Mouse (Mus musculus): ENCODE data around the gene Fbxl8. TPM values are rescaled to one million over a fixed set of nuclear protein-coding genes. Genes with fewer than 3 reads are reported as not detected.

Fbxl8 gene
- total RNA-seq, 2 experiments from 2014 or later, result 1.0 to 1.1 TPM

GRCm38 (mm10) chr8:105299962-105300361, 35.5 kb downstream of the Fbxl8 start:
- no peak for DNase-seq (ENCODE audit: low spot score in 2 of 2)

DNA sequence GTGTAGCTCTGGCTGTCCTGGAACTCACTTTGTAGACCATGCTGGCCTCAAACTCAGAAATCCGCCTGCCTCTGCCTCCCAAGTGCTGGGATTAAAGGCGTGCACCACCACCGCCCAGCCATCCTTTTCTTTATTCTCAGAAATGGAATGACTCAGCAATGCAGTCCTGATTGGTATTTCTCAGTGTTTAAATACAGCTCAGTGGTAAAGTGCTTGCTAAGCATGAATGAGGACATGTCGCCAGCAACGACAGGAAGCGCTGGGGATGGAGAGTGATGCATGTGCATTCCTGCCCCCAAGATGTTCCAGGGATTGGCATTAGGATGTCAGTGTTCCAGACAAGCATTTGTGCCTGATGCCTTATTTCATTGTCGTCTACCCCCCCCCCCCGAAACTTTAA, 38.9 kb downstream of the Fbxl8 start:
- no peak for DNase-seq (ENCODE audit: low spot score in 2 of 2)

- no peak for DNase-seq (ENCODE audit: low spot score in 2 of 2)
Observed at GRCm38 (mm10) chr8:105303874-105304273, 39.4 kb downstream of the Fbxl8 start.

DNA sequence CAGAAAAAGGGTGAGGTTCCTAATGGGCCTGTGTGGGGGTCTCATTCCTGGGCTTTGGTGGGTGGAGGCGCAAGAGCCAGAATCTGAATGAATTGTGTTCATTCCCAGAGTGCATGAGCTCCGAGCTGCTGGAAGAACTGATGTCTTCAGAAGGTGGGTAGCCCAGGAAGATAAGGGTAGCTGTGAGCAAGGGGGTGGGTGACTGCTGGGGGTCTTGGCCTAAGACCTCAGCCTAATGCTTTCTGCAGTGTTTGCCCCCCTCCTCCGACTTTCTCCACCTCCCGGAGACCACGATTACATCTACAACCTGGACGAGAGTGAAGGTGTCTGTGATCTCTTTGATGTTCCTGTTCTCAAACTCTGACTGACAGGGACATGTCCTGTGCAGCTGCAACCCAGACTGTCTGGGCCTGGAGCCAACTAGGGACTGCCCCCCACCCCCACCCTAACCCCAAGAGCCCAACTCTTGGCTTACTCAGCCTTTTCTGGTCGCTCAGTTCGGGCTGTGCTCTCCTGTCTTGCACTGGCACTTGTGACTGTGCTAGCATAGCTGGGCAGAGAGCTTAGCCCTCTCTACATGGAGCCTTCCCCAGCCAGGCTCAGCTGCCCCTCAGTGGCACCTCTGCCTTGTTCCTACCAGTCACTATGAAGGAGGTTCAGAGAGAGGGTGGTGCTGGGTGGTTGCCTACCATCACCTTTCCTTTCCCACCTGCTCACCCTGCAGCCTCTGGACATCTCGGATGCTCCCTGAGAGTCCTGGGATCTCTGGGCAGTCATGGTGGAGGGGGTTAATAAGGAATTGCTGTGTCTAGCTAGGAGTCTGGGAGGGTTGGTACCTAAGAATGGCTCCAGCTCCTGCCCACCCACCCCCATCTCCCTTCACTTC, 40.1 kb downstream of the Fbxl8 start:
- DNase-seq (ENCODE audit: low spot score in 2 of 2), result no peak

DNA sequence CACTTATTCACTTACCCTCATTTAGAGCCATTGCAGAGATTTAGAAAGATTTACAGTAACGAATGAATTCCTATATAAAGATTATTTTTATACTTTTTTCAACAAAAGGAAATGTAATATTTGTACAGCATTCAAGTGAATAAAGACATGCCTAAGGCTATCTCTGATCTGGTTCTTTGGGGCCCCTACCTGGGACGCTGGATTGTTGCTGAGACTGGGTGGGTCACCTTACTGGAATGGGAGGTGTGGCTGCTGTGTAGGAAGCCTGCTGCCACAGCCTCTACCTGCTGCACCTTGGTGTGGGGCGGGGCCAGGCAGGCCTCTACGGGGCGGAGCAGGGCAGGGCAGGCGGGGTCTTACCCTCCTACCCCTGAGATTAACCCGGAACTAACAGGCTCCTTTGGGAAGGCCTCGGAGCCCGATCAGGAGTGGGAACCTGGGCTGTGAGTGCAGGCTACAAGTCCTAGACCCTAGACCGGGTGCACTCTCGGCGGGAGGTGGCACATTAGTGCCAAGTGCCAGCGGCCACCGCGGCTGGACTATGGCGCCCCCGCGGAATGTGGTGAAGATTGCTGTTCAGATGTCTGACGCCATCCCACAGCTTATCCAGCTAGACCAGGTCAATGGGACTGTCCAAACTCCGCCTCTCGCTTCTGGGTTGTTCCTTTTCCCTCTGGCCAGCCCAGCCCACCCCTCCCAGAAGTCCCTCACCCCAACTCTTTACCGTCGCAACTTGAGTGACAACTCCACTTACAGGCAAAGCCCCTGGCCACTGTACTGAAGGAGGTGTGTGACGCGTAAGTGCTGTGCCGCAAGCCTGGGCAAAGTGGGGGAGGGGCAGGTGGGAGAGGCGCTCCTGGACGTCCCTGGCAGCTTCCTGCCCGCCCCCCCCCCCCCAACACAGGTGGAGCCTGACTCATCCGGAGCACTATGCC, 41.0 kb downstream of the Fbxl8 start, which contains the start of gene Elmo3:
Elmo3 (plus strand) TSS at position 391 of the 935 bp plus-strand sequence.
- peak; percentile 43 to 46 for DNase-seq (ENCODE audit: low spot score in 2 of 2)

GRCm38 (mm10) chr8:105306146-105306691, 41.8 kb downstream of the Fbxl8 start:
- DNase-seq (ENCODE audit: low spot score in 2 of 2), result no peak

DNA sequence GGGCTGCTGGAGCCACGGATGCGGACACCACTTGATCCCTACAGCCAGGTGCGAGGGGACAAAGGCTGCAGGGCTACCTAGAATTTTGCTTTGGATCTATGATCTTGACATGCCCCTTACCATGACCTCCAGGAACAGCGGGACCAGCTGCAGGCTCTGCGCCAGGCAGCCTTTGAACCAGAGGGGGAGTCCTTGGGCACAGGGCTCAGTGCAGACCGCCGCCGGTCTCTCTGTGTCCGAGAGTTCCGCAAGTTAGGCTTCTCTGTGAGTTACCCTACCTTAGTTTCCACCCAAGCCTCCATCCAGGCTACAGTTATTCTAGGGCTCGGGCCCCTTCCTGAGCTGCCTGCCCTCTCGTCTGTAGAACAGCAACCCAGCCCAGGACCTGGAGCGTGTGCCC, 43.2 kb downstream of the Fbxl8 start:
- DNase-seq (ENCODE audit: low spot score in 2 of 2), result no peak

DNA sequence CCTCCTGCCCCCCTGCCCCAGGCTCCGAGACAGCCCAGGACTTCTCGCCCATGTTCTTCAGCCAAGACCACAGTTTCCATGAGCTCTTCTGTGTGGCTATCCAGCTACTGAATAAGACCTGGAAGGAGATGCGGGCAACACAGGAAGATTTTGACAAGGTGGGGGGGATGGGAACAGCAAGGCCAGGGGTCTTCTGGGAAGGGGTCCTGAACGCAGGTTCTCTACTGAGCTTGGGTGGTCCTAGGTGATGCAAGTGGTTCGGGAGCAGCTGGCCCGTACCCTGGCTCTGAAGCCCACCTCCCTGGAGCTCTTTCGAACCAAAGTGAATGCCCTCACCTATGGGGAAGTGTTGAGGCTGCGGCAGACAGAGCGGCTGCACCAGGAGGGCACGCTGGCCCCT, 44.0 kb downstream of the Fbxl8 start:
- no peak for DNase-seq (ENCODE audit: low spot score in 2 of 2)

DNA sequence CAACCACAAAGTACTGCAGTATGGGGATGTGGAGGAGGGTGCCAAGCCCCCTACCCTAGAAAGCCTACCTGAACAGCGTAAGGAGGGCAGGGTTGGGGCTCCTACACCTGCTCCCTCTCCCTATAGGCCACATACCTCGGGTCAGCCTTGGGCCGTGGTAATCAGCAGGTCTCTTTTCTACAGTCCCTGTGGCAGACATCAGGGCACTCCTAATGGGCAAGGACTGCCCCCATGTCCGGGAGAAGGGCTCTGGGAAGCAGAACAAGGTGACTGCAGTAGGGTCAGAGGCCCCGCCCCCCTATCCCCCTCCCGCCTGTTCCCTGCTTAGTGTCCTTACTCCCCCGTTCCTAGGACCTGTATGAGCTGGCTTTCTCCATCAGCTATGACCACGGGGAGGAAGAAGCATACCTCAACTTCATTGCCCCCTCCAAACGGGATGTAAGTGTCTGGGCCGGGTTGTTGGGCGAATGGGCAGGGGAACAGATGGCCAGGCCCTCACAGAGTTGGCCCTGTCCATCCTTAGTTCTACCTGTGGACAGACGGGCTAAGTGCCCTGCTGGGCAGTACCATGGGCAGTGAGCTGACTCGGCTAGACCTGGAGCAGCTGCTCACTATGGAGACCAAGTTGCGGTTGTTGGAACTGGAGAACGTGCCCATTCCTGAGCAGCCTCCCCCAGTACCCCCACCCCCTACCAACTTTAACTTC, 44.8 kb downstream of the Fbxl8 start:
- no peak for DNase-seq (ENCODE audit: low spot score in 2 of 2)

DNA sequence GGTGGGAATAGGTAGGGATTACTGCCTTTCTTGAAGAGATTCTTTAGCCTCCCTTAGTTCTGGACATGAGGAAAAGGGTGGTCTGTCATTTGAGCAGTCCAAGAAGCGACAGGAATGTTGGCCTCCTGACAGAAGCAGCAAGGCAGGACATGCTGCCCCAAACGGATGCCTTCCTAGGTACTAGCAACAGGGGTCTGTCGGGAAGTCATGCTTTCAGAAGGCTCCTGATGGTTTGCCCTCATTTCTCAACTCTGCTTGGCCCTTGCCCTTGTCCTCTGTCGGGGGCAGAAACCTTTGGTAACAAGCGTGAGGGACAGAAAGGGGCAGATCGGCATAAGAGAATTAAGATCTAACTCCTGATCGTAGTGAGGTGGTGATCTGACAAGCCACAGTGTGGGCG, 45.7 kb downstream of the Fbxl8 start:
- no peak for DNase-seq (ENCODE audit: low spot score in 2 of 2)

GRCm38 (mm10) chr8:105311718-105312117, 47.3 kb downstream of the Fbxl8 start:
- DNase-seq (ENCODE audit: low spot score in 2 of 2), result no peak

DNA sequence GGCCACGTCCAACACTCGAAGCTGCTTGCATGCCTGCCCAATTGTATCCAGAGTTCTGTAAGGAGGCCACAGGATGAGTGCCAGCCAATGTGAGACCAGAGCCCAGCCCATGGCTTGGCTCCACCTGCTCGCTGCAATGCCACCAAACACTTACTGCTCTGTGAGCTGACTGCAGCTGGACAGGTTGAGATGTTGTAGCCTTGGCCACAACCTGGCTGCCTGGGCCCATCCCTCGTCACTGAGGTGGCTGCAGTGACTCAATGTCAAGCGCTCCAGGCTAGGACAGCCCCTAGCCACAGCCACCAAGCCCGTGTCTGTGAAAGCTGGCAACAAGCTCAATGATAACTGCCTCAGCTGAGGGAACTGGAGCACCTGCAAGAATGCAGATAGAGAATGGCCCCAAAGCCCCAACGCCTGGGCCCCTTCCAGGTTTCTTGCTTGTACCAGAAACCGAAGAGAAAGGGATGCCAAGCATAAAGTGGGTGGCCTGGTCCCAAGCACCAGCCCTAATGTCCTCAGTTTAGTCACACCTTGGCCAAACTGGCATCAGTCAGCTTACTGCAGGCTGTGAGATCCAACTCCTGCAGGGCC, 48.5 kb downstream of the Fbxl8 start:
- no peak for DNase-seq (ENCODE audit: low spot score in 2 of 2)

GRCm38 (mm10) chr8:105313622-105314402, 49.4 kb downstream of the Fbxl8 start:
- DNase-seq (ENCODE audit: low spot score in 2 of 2), result no peak

DNA sequence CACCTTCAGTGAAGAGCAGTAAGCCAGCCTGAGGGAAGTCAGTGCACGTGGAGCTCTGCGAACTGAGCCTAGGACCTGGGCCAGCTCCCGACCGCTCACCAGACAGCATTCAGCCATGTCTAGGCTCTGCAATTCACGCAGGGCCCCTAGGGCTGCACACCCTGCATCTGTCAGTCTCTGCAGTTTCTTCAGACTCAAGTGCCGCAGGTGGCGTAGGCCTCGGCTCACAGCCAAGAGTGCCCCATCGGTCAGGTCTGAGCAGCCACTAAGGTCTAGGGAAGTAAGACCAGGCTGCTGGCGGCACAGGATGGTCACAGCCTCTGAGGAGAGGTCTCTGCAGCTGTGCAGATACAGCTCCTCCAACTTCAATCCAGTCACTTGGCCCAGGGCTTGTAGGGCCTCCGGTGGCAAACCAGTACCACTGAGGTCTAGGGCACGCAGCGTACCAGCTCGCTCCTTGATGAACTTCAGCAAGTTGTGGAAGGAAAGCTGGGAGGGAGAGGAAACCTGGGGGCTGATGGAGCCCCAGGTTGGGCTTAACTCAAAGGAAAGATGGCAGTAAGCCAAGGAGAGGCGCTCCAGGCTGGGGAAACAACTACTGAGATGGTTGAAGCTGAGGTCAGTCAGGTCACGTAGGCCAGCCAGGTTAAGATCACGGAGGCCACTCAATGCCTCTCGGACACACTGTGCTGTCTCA, 50.8 kb downstream of the Fbxl8 start:
- DNase-seq (ENCODE audit: low spot score in 2 of 2), result no peak

DNA sequence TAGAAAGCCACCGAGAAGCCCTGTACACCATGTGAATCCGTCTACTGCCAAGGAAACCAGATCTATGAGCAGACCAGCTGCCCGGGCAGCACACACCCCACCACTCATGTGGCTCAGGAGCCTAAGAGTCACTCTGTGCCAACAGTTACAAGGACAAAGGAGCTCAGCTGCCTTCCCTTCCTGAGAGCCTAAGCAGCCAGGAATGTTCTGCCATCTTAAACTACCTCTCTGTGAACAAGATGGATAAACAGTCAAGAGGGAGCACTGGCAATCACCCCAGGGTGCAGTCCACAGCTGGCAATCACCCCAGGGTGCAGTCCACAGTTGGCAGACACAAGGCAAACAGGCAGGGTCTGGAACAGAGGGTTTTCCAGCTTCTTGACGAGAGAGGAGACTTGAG, 53.5 kb downstream of the Fbxl8 start:
- no peak for DNase-seq (ENCODE audit: low spot score in 2 of 2)

GRCm38 (mm10) chr8:105318662-105319190, 54.3 kb downstream of the Fbxl8 start:
- DNase-seq (ENCODE audit: low spot score in 2 of 2), result no peak

Measured in layer of hippocampus, adult 18-20 months (tissue).